Mouse (Mus musculus) heart, embryonic 11.5 days (tissue): ENCODE data around the gene Fxyd7. TPM values are rescaled to one million over a fixed set of nuclear protein-coding genes. Genes with fewer than 3 reads are reported as not detected.
A peak's percentile ranks its signal among the peaks of the same experiment; 100 is the strongest.

Experiments
- ATAC-seq: fragments of 200-750 bp; cut with Nextera tagmentation; replicated peaks from 2 replicates; pipeline ENCODE4 v1.8.0; 2017; ENCODE audit warnings: moderate library complexity; ENCODE audit not compliant: insufficient number of reproducible peaks, low FRiP score, low TSS enrichment
- H3K27ac ChIP-seq: fragments of 300-500 bp; sonication (generic); 2 replicates; pipeline ENCODE4 v1.5.1; 2014; ENCODE audit warnings: mild to moderate bottlenecking, low read depth, low read length
- H3K27me3 ChIP-seq: fragments of 300-500 bp; sonication (generic); 2 replicates; pipeline ENCODE4 v1.6.1; 2014; ENCODE audit warnings: mild to moderate bottlenecking, low read length, mixed read lengths; ENCODE audit not compliant: control insufficient read depth, insufficient read depth
- H3K36me3 ChIP-seq: fragments of 300-500 bp; sonication (generic); 2 replicates; pipeline ENCODE4 v1.6.1; 2014; ENCODE audit warnings: mild to moderate bottlenecking, low read length, moderate library complexity, mixed read lengths; ENCODE audit not compliant: control insufficient read depth, insufficient read depth
- H3K4me1 ChIP-seq: fragments of 300-500 bp; sonication (generic); 2 replicates; pipeline ENCODE4 v1.6.1; 2014; ENCODE audit warnings: low read length; ENCODE audit not compliant: control insufficient read depth, insufficient read depth
- H3K4me2 ChIP-seq: fragments of 300-500 bp; sonication (generic); 2 replicates; pipeline ENCODE4 v1.6.1; 2014; ENCODE audit warnings: mild to moderate bottlenecking, moderate library complexity
- H3K4me3 ChIP-seq: fragments of 300-500 bp; sonication (generic); 2 replicates; pipeline ENCODE4 v1.5.1; 2014; ENCODE audit warnings: low read depth, low read length
- H3K9ac ChIP-seq: fragments of 300-500 bp; sonication (generic); 2 replicates; pipeline ENCODE4 v1.6.1; 2014; ENCODE audit warnings: mild to moderate bottlenecking, low read depth, low read length, moderate library complexity
- H3K9me3 ChIP-seq: fragments of 300-500 bp; sonication (generic); replicated peaks from 2 replicates; pipeline ENCODE4 v1.6.1; 2016; ENCODE audit warnings: low read length; ENCODE audit not compliant: control insufficient read depth
- WGBS: fragments of 180-500 bp; shearing (Covaris S2); extraction: QIAGEN DNeasy Blood & Tissue Kit; methylation state at CpG from one replicate; pipeline ENCODE4 v1.1.7; 2014; ENCODE audit not compliant: insufficient replicate concordance; 5-methylcytosine and 5-hydroxymethylcytosine counted together
- polyA plus RNA-seq: library from polyadenylated mRNA; unstranded; fragments of >200 nt; fragmentation: Nextera tagmentation; extraction: Ambion mirVana; gene quantifications from 2 replicates; pipeline ENCODE4 v1.2.1, GENCODE M21; 2014

The Fxyd7 gene
- polyA plus RNA-seq, 1 experiment from 2014 or later: 4.9 TPM

- no peak for ATAC-seq
- Histone ChIP-seq H3K4me2 (no peak overlapping the region), H3K4me1 (no peaks in the 10 kb centered on the region; the same call in 1 of the 2 replicates), H3K9me3 (no peaks in the 10 kb centered on the region), H3K27ac (no peak overlapping the region), H3K36me3 (no peaks in the 10 kb centered on the region), H3K9ac (no peak overlapping the region), H3K27me3 (peaks cover 2% of the 10 kb centered on the region; the same call in 1 of the 2 replicates), H3K4me3 (no peak overlapping the region)
- WGBS: 53% methylated on average over 9 of the region's 9 CpGs
Measured at GRCm38 (mm10) chr7:31072326-31072725, 21.1 kb upstream of the Fxyd7 start.

- 80% methylated on average over 6 of the region's 6 CpGs for WGBS
- H3K4me3 ChIP-seq: no peak overlapping the region
- no peak overlapping the region for H3K4me2 ChIP-seq
- no peaks in the 10 kb centered on the region for H3K36me3 ChIP-seq
- H3K9me3 ChIP-seq: no peaks in the 10 kb centered on the region
- no peaks in the 10 kb centered on the region; the same call in 1 of the 2 replicates for H3K4me1 ChIP-seq
- no peak for ATAC-seq
- no peak overlapping the region for H3K9ac ChIP-seq
- H3K27me3 ChIP-seq: 0 out of 2 replicates have a peak, but pooled peaks cover 2% of the 10 kb centered on the region
- no peak overlapping the region for H3K27ac ChIP-seq
Measured at GRCm38 (mm10) chr7:31070324-31070723, 19.1 kb upstream of the Fxyd7 start.

- Histone ChIP-seq H3K9ac (no peak overlapping the region), H3K4me2 (no peak overlapping the region), H3K36me3 (no peaks in the 10 kb centered on the region), H3K27ac (no peak overlapping the region), H3K4me3 (no peak overlapping the region), H3K9me3 (no peaks in the 10 kb centered on the region), H3K4me1 (no peaks in the 10 kb centered on the region; the same call in 1 of the 2 replicates), H3K27me3 (0 out of 2 replicates have a peak, but pooled peaks cover 2% of the 10 kb centered on the region)
- 83% methylated on average over 14 of the region's 14 CpGs for WGBS
- no peak for ATAC-seq
Measured at GRCm38 (mm10) chr7:31069491-31069890, 18.2 kb upstream of the Fxyd7 start.

GRCm38 (mm10) chr7:31067836-31068235, 16.6 kb upstream of the Fxyd7 start:
- Histone ChIP-seq H3K4me1 (no peaks in the 10 kb centered on the region; the same call in 1 of the 2 replicates), H3K27ac (no peak overlapping the region), H3K27me3 (0 out of 2 replicates have a peak, but pooled peaks cover 2% of the 10 kb centered on the region), H3K4me3 (no peak overlapping the region), H3K36me3 (no peaks in the 10 kb centered on the region), H3K9me3 (no peaks in the 10 kb centered on the region), H3K4me2 (no peak overlapping the region), H3K9ac (no peak overlapping the region)
- ATAC-seq: no peak
- 35% methylated on average over 5 of the region's 5 CpGs for WGBS

GRCm38 (mm10) chr7:31063074-31063560, 11.8 kb upstream of the Fxyd7 start:
- ATAC-seq: no peak
- no peak overlapping the region for H3K9ac ChIP-seq
- H3K27me3 ChIP-seq: no peaks in the 10 kb centered on the region
- H3K4me2 ChIP-seq: no peak overlapping the region
- no peaks in the 10 kb centered on the region for H3K4me1 ChIP-seq
- no peaks in the 10 kb centered on the region for H3K9me3 ChIP-seq
- WGBS: 81% methylated on average over 12 of the region's 12 CpGs
- H3K4me3 ChIP-seq: no peak overlapping the region
- no peaks in the 10 kb centered on the region for H3K36me3 ChIP-seq
- H3K27ac ChIP-seq: no peak overlapping the region

GRCm38 (mm10) chr7:31060621-31061010, 9.3 kb upstream of the Fxyd7 start:
- Histone ChIP-seq H3K9me3 (no peaks in the 10 kb centered on the region), H3K4me1 (0 out of 2 replicates have a peak, but pooled peaks cover 3% of the 10 kb centered on the region), H3K27me3 (no peaks in the 10 kb centered on the region), H3K4me2 (no peak overlapping the region), H3K27ac (no peak overlapping the region), H3K36me3 (no peaks in the 10 kb centered on the region), H3K9ac (no peak overlapping the region), H3K4me3 (no peak overlapping the region)
- ATAC-seq: no peak
- WGBS: 82% methylated on average over 7 of the region's 7 CpGs

- Histone ChIP-seq H3K9me3 (no peaks in the 10 kb centered on the region), H3K9ac (no peak overlapping the region), H3K27me3 (no peaks in the 10 kb centered on the region), H3K36me3 (no peaks in the 10 kb centered on the region), H3K4me3 (no peak overlapping the region), H3K4me1 (peaks cover 8% of the 10 kb centered on the region; the same call in 1 of the 2 replicates), H3K4me2 (no peak overlapping the region), H3K27ac (no peak overlapping the region)
- WGBS: 59% methylated on average over 11 of the region's 11 CpGs
- no peak for ATAC-seq
Measured at GRCm38 (mm10) chr7:31059919-31060620, 8.8 kb upstream of the Fxyd7 start.

- ATAC-seq: peak; percentile 23; the same call in 1 of the 2 replicates
- Histone ChIP-seq H3K4me2 (no peak within 1 kb of the TSS), H3K9me3 (no peaks in the 10 kb centered on the region), H3K9ac (no peak within 1 kb of the TSS), H3K4me3 (no peak within 1 kb of the TSS), H3K27ac (no peak within 1 kb of the TSS), H3K27me3 (no peaks in the 10 kb centered on the region), H3K4me1 (peaks cover 8% of the 10 kb centered on the region; the same call in 1 of the 2 replicates), H3K36me3 (no peaks in the 10 kb centered on the region)
- 0% methylated on average over 2 of the region's 2 CpGs for WGBS
Measured at GRCm38 (mm10) chr7:31059108-31059507, 7.8 kb upstream of the Fxyd7 start, which contains the start of gene Lgi4. Lgi4 (plus strand) TSS chr7:31059342.
